Mouse (Mus musculus) cerebral cortex, adult 2 months (tissue): ENCODE measurements around the gene Col28a1.

Experiments
- WGBS: fragments of 180-500 bp; shearing (Covaris S2); methylation state at CpG from one replicate; pipeline ENCODE4 v1.1.7; 2018; 5-methylcytosine and 5-hydroxymethylcytosine counted together

Col28a1 gene

GRCm38 (mm10) chr6:8118577-8118976 lies 73.8 kb downstream of the Col28a1 start:
- 93% methylated on average over 2 of the region's 2 CpGs for WGBS

- WGBS, result 57% methylated on average over 10 of the region's 10 CpGs
Measured at GRCm38 (mm10) chr6:8105870-8106706, 86.3 kb downstream of the Col28a1 start.

GRCm38 (mm10) chr6:8095856-8096255 lies 96.6 kb downstream of the Col28a1 start:
- WGBS, result 68% methylated on average over 3 of the region's 3 CpGs

GRCm38 (mm10) chr6:8094160-8094953 lies 98.1 kb downstream of the Col28a1 start:
- 71% methylated on average over 8 of the region's 8 CpGs for WGBS

GRCm38 (mm10) chr6:8093556-8093955 lies 98.9 kb downstream of the Col28a1 start:
- WGBS, result 79% methylated on average over 7 of the region's 7 CpGs

GRCm38 (mm10) chr6:8086847-8087246 lies 105.6 kb downstream of the Col28a1 start:
- WGBS, result 63% methylated on average over 3 of the region's 3 CpGs

GRCm38 (mm10) chr6:8084806-8085205 lies 107.6 kb downstream of the Col28a1 start:
- 85% methylated on average over 7 of the region's 7 CpGs for WGBS

- 93% methylated on average over 2 of the region's 2 CpGs for WGBS
Measured at GRCm38 (mm10) chr6:8083196-8083595, 109.2 kb downstream of the Col28a1 start.

- 75% methylated on average over 5 of the region's 5 CpGs for WGBS
Measured at GRCm38 (mm10) chr6:8077572-8078146, 114.8 kb downstream of the Col28a1 start.

- 85% methylated on average over 2 of the region's 2 CpGs for WGBS
Measured at GRCm38 (mm10) chr6:8074914-8075313, 117.5 kb downstream of the Col28a1 start.

- WGBS, result 46% methylated on average over 5 of the region's 5 CpGs
Measured at GRCm38 (mm10) chr6:8068979-8069378, 123.4 kb downstream of the Col28a1 start.

GRCm38 (mm10) chr6:8068394-8068793 lies 124.0 kb downstream of the Col28a1 start:
- 56% methylated on average over 2 of the region's 2 CpGs for WGBS

- 93% methylated on average over 3 of the region's 3 CpGs for WGBS
Measured at GRCm38 (mm10) chr6:8067124-8067523, 125.3 kb downstream of the Col28a1 start.

GRCm38 (mm10) chr6:8066208-8066607 lies 126.2 kb downstream of the Col28a1 start:
- WGBS, result 66% methylated on average over 3 of the region's 3 CpGs

- WGBS, result 86% methylated on average over 7 of the region's 7 CpGs
Measured at GRCm38 (mm10) chr6:8059199-8059598, 133.2 kb downstream of the Col28a1 start.

- 69% methylated on average over 2 of the region's 2 CpGs for WGBS
Measured at GRCm38 (mm10) chr6:8048216-8048615, 144.2 kb downstream of the Col28a1 start.

- 76% methylated on average over 4 of the region's 4 CpGs for WGBS
Measured at GRCm38 (mm10) chr6:8046446-8046845, 146.0 kb downstream of the Col28a1 start.

GRCm38 (mm10) chr6:8045825-8046224 lies 146.6 kb downstream of the Col28a1 start:
- 88% methylated on average over 1 of the region's 1 CpGs for WGBS

GRCm38 (mm10) chr6:8028711-8029110 lies 163.7 kb downstream of the Col28a1 start:
- 89% methylated on average over 4 of the region's 4 CpGs for WGBS

- 94% methylated on average over 7 of the region's 7 CpGs for WGBS
Measured at GRCm38 (mm10) chr6:8025332-8026129, 166.9 kb downstream of the Col28a1 start.

GRCm38 (mm10) chr6:8023527-8023926 lies 168.9 kb downstream of the Col28a1 start:
- 83% methylated on average over 3 of the region's 3 CpGs for WGBS

GRCm38 (mm10) chr6:7994736-7995135 lies 197.7 kb downstream of the Col28a1 start:
- 79% methylated on average over 4 of the region's 4 CpGs for WGBS
